Mouse (Mus musculus) midbrain, embryonic 14.5 days (tissue): ENCODE measurements around the gene Krt8. TPM values are rescaled to one million over a fixed set of nuclear protein-coding genes. Genes with fewer than 3 reads are reported as not detected.

Experiments
- ATAC-seq: fragments of 200-750 bp; cut with Nextera tagmentation; 2 replicates; pipeline ENCODE4 v1.8.0; 2017; ENCODE audit warnings: moderate number of reproducible peaks, moderate library complexity; ENCODE audit not compliant: low FRiP score, low TSS enrichment
- DNase-seq: peaks from one replicate; pipeline ENCODE4 v3.0.0-alpha.2; 2015
- H3K27ac ChIP-seq: fragments of 300-500 bp; sonication (generic); replicated peaks from 2 replicates; pipeline ENCODE4 v1.5.1; 2014; ENCODE audit warnings: mild to moderate bottlenecking, low read depth, low read length, moderate library complexity
- H3K27me3 ChIP-seq: fragments of 300-500 bp; sonication (generic); 2 replicates; pipeline ENCODE4 v1.6.1; 2014; ENCODE audit warnings: low read length, control low read depth, mixed read lengths; ENCODE audit not compliant: control insufficient read depth, insufficient read depth
- H3K36me3 ChIP-seq: fragments of 300-500 bp; sonication (generic); 2 replicates; pipeline ENCODE4 v1.6.1; 2014; ENCODE audit warnings: low read length, control low read depth; ENCODE audit not compliant: control insufficient read depth, insufficient read depth
- H3K4me1 ChIP-seq: fragments of 300-500 bp; sonication (generic); 2 replicates; pipeline ENCODE4 v1.6.1; 2014; ENCODE audit warnings: mild to moderate bottlenecking, antibody characterized with exemption, low read length, control low read depth; ENCODE audit not compliant: control insufficient read depth, insufficient read depth
- H3K4me2 ChIP-seq: fragments of 300-500 bp; sonication (generic); 2 replicates; pipeline ENCODE4 v1.6.1; 2014; ENCODE audit warnings: mild to moderate bottlenecking, low read length, moderate library complexity
- H3K4me3 ChIP-seq: fragments of 300-500 bp; sonication (generic); replicated peaks from 2 replicates; pipeline ENCODE4 v1.5.1; 2014; ENCODE audit warnings: low read depth, low read length
- H3K9ac ChIP-seq: fragments of 300-500 bp; sonication (generic); replicated peaks from 2 replicates; pipeline ENCODE4 v1.6.1; 2014; ENCODE audit warnings: mild to moderate bottlenecking, low read length, moderate library complexity
- H3K9me3 ChIP-seq: fragments of 300-500 bp; sonication (generic); 2 replicates; pipeline ENCODE4 v1.6.1; 2016; ENCODE audit warnings: low read length, control low read depth, mixed read lengths; ENCODE audit not compliant: control insufficient read depth
- WGBS: fragments of 180-500 bp; shearing (Covaris S2); extraction: QIAGEN DNeasy Blood & Tissue Kit; methylation state at CpG from one replicate; pipeline ENCODE4 v1.1.7; 2014; 5-methylcytosine and 5-hydroxymethylcytosine counted together
- polyA plus RNA-seq: library from polyadenylated mRNA; unstranded; fragments of >200 nt; fragmentation: Nextera tagmentation; extraction: Ambion mirVana; gene quantifications from 2 replicates; pipeline ENCODE4 v1.2.1, GENCODE M21; 2014

Gene Krt8
- polyA plus RNA-seq, 1 experiment from 2014 or later = 0.59 TPM

DNA sequence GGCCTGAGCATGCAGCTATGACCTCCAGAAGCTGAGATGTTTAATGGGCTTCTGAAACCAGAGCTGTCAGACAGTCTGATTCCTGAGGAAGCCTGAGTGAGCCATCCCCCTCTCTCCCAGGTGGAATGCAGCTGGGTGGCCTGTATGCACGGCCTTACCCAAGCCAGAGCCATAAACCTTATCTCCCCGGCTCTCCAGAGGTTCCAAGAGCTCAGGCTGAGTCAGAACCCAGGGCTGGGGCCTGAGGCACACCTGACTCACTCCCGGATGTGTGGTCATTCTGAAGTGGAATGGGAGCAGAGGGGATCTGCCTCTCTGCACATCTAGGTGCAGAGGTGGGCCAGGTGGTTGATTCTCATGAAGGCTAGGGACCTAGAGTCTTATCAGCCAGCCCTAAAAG is 11.8 kb upstream of the Krt8 start:
- H3K27ac ChIP-seq = no peak overlapping the region
- 61% methylated on average over 3 of the region's 3 CpGs for WGBS
- H3K9me3 ChIP-seq = no peaks in the 10 kb centered on the region
- H3K9ac ChIP-seq = no peak overlapping the region
- ATAC-seq = no peak
- no peaks in the 10 kb centered on the region for H3K27me3 ChIP-seq
- H3K36me3 ChIP-seq = no peaks in the 10 kb centered on the region
- H3K4me3 ChIP-seq = no peak overlapping the region
- no peak overlapping the region for H3K4me2 ChIP-seq
- DNase-seq = no peak
- H3K4me1 ChIP-seq = no peaks in the 10 kb centered on the region

DNA sequence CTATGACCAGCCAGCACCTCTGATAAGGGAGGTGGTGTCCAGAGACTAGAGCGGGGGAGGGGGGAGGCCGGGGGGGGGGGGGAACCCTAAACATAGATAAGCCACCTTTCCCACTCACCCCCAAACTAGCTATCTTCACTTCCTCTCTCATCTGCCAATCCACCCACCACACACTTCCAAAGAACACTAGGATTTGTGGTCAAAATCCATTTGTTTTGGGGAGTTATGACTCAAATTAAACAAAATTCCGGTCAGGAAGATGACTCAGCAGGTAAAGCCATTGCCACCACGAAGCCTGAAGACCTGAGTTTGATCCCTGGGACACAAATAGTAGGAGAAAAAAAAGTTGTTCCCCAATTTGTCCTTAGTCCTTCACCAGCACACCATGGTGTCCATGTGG is 10.6 kb upstream of the Krt8 start:
- H3K36me3 ChIP-seq = no peaks in the 10 kb centered on the region
- no peak overlapping the region for H3K27ac ChIP-seq
- no peaks in the 10 kb centered on the region for H3K4me1 ChIP-seq
- ATAC-seq = no peak
- 64% methylated on average over 2 of the region's 4 CpGs for WGBS
- no peak overlapping the region for H3K4me2 ChIP-seq
- no peak for DNase-seq
- H3K9ac ChIP-seq = no peak overlapping the region
- no peaks in the 10 kb centered on the region for H3K9me3 ChIP-seq
- H3K27me3 ChIP-seq = no peaks in the 10 kb centered on the region
- no peak overlapping the region for H3K4me3 ChIP-seq

- Histone ChIP-seq H3K9ac (no peak overlapping the region), H3K27me3 (no peaks in the 10 kb centered on the region), H3K4me1 (no peaks in the 10 kb centered on the region), H3K36me3 (no peaks in the 10 kb centered on the region), H3K4me2 (no peak overlapping the region), H3K27ac (no peak overlapping the region), H3K4me3 (no peak overlapping the region), H3K9me3 (no peaks in the 10 kb centered on the region)
- DNase-seq = peak; percentile 70
- ATAC-seq = no peak
- 44% methylated on average over 3 of the region's 3 CpGs for WGBS
These were observed 9.4 kb upstream of the Krt8 start for GRCm38 (mm10) chr15:102013651-102014050.

GRCm38 (mm10) chr15:102012260-102012765 is 8.0 kb upstream of the Krt8 start:
- WGBS = 53% methylated on average over 4 of the region's 4 CpGs
- no peak overlapping the region for H3K27ac ChIP-seq
- no peak overlapping the region for H3K9ac ChIP-seq
- no peaks in the 10 kb centered on the region for H3K9me3 ChIP-seq
- DNase-seq (no peak), ATAC-seq (no peak)
- H3K27me3 ChIP-seq = no peaks in the 10 kb centered on the region
- no peak overlapping the region for H3K4me3 ChIP-seq
- no peaks in the 10 kb centered on the region for H3K4me1 ChIP-seq
- H3K36me3 ChIP-seq = no peaks in the 10 kb centered on the region
- no peak overlapping the region for H3K4me2 ChIP-seq

DNA sequence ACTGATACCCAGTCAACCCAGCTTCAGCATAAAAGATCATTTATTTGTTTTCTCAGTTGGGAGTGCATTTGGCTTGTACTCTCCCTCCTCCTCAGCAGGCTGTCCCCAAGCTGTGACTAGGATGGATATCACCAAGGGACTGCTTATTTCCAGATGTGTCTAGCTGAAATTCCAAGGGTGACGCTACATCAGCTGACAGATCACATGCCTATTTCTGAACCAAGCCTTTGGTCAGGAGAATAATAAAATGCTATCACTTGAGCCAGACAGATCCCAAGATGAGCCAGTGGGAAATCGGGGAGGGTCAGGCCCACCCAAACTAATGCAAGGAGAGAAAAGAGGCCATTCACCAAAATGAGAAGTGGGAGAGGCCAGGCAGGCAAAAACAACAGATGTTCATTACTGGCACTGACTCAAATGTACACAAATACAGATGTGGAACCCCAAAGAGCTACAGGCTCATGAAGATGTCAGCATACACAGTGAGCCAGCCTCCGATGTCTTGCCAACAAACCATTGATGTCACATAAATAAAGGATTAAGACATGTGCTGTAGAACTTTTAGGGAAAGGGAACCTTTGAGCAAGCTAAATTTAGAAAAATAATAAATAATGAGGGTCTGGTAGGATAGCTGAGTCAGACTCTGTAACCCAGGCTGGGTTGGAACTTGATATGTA is 6.4 kb upstream of the Krt8 start:
- ATAC-seq (no peak), DNase-seq (no peak)
- Histone ChIP-seq H3K9ac (no peak overlapping the region), H3K36me3 (no peaks in the 10 kb centered on the region), H3K4me3 (no peak overlapping the region), H3K27me3 (peaks cover 6% of the 10 kb centered on the region; the same call in 1 of the 2 replicates), H3K4me1 (no peaks in the 10 kb centered on the region), H3K27ac (no peak overlapping the region), H3K4me2 (no peak overlapping the region), H3K9me3 (no peaks in the 10 kb centered on the region)
- WGBS = 85% methylated on average over 3 of the region's 3 CpGs

GRCm38 (mm10) chr15:102007097-102008069 is 3.1 kb upstream of the Krt8 start:
- H3K36me3 ChIP-seq = no peaks in the 10 kb centered on the region
- 52% methylated on average over 12 of the region's 12 CpGs for WGBS
- DNase-seq = peak; percentile 65
- no peak for ATAC-seq
- no peak overlapping the region for H3K4me2 ChIP-seq
- H3K27me3 ChIP-seq = peaks cover 34% of the 10 kb centered on the region
- no peaks in the 10 kb centered on the region for H3K9me3 ChIP-seq
- H3K4me1 ChIP-seq = no peaks in the 10 kb centered on the region
- H3K27ac ChIP-seq = no peak overlapping the region
- H3K4me3 ChIP-seq = no peak overlapping the region
- no peak overlapping the region for H3K9ac ChIP-seq

DNA sequence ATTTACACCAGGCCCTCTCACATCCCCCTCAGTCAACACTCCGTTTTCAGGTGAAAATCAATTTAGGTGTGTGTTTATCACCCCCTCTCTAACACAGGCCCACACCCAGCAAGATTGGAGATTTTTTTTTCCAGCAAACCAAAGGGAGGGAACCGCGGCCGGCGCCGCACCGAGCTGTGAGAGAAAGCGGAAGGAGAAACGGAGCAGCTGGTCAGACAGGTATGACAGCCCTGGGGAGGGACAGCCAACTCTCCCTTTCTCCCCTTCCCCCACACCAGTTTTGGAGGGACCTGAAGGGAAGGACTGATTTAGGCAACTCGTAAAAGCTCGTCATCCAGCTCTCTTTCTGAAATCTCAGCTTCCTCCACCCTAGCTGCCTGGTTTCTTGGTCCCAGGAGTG is 2.0 kb upstream of the Krt8 start:
- no peaks in the 10 kb centered on the region for H3K36me3 ChIP-seq
- WGBS = 43% methylated on average over 11 of the region's 11 CpGs
- H3K4me3 ChIP-seq = no peak overlapping the region
- H3K9ac ChIP-seq = no peak overlapping the region
- DNase-seq = no peak
- H3K4me2 ChIP-seq = no peak overlapping the region
- no peaks in the 10 kb centered on the region for H3K9me3 ChIP-seq
- ATAC-seq = no peak
- H3K27ac ChIP-seq = no peak overlapping the region
- no peaks in the 10 kb centered on the region for H3K4me1 ChIP-seq
- H3K27me3 ChIP-seq = peaks cover 41% of the 10 kb centered on the region

GRCm38 (mm10) chr15:102005290-102005689 is 1.0 kb upstream of the Krt8 start:
- H3K9me3 ChIP-seq = no peaks in the 10 kb centered on the region
- H3K4me3 ChIP-seq = no peak overlapping the region
- ATAC-seq = no peak
- H3K36me3 ChIP-seq = no peaks in the 10 kb centered on the region
- H3K4me2 ChIP-seq = no peak overlapping the region
- no peak overlapping the region for H3K27ac ChIP-seq
- WGBS = 48% methylated on average over 4 of the region's 4 CpGs
- no peak for DNase-seq
- no peaks in the 10 kb centered on the region for H3K4me1 ChIP-seq
- peaks cover 41% of the 10 kb centered on the region for H3K27me3 ChIP-seq
- H3K9ac ChIP-seq = no peak overlapping the region
